Mouse (Mus musculus) CH12.LX (cell line): ENCODE results near the gene Mzt1. TPM values are rescaled to one million over a fixed set of nuclear protein-coding genes. Genes with fewer than 3 reads are reported as not detected.
A peak's percentile ranks its signal among the peaks of the same experiment; 100 is the strongest.

Source experiments
- DNase-seq: peaks from one replicate; pipeline ENCODE4 v3.0.0-alpha.2; 2013; ENCODE audit errors: extremely low read depth
- H3K27ac ChIP-seq: 2 replicates; pipeline ENCODE4 v1.5.1; 2012; ENCODE audit warnings: low read depth, mild to moderate bottlenecking, control low read depth, moderate library complexity; ENCODE audit not compliant: insufficient read depth
- H3K27me3 ChIP-seq: replicated peaks from 2 replicates; pipeline ENCODE3; 2012; ENCODE audit warnings: inconsistent platforms
- H3K36me3 ChIP-seq, 2 experiments: replicated peaks in 1 of 2; 2 replicates each; pipeline versions ENCODE3 to v1.6.1; 2012; ENCODE audit warnings: inconsistent platforms in 1 of 2, low read length in 1 of 2, mild to moderate bottlenecking in 1 of 2, mixed read lengths in 1 of 2, moderate library complexity in 1 of 2; ENCODE audit not compliant: control insufficient read depth in 1 of 2, insufficient read depth in 1 of 2
- H3K4me1 ChIP-seq, 2 experiments: 2 replicates each; pipeline ENCODE4 v1.6.1; 2012; ENCODE audit warnings: inconsistent platforms in 1 of 2, moderate library complexity in 1 of 2; ENCODE audit not compliant: insufficient read depth in 2 of 2, control insufficient read depth in 1 of 2
- H3K4me2 ChIP-seq: 2 replicates; pipeline ENCODE4 v1.6.1; 2012; ENCODE audit warnings: low read depth, mild to moderate bottlenecking, control low read depth; ENCODE audit not compliant: poor library complexity, insufficient read depth, severe bottlenecking
- H3K4me3 ChIP-seq, 3 experiments: fragments of 150-350 bp in 1 of 3; sonication (generic) in 1 of 3; replicated peaks in 1 of 3; 2 replicates each; pipeline versions ENCODE3 to v1.5.1; 2011 to 2012; ENCODE audit warnings: low read depth in 2 of 3, low read length in 2 of 3, mild to moderate bottlenecking in 2 of 3, moderate library complexity in 2 of 3, control low read depth in 1 of 3, improper control_type of control experiment in 1 of 3, inconsistent platforms in 1 of 3, mixed read lengths in 1 of 3; ENCODE audit not compliant: poor library complexity in 1 of 3
- H3K79me2 ChIP-seq: replicated peaks from 2 replicates; pipeline ENCODE4 v1.6.1; 2012; ENCODE audit warnings: mild to moderate bottlenecking, moderate library complexity; ENCODE audit not compliant: control insufficient read depth, poor library complexity, insufficient read depth, severe bottlenecking; ENCODE audit errors: extremely low read depth
- H3K9ac ChIP-seq: 2 replicates; pipeline ENCODE4 v1.6.1; 2012; ENCODE audit warnings: low read depth, mild to moderate bottlenecking, control low read depth, moderate library complexity; ENCODE audit not compliant: insufficient read depth
- H3K9me3 ChIP-seq: replicated peaks from 2 replicates; pipeline ENCODE3; 2012; ENCODE audit warnings: low read length, inconsistent platforms, mixed read lengths
- BHLHE40 ChIP-seq: IDR thresholded peaks from 2 replicates; pipeline ENCODE4 v1.6.1; 2011; ENCODE audit warnings: mild to moderate bottlenecking, low read depth, low read length, improper control_type of control experiment
- CHD1 ChIP-seq: IDR thresholded peaks from 2 replicates; pipeline ENCODE4 v1.6.1; 2012; ENCODE audit warnings: low read depth, low read length, improper control_type of control experiment, inconsistent platforms
- CHD2 ChIP-seq: IDR thresholded peaks from 2 replicates; pipeline ENCODE4 v1.6.1; 2011; ENCODE audit warnings: low read length, improper control_type of control experiment
- E2F4 ChIP-seq: IDR thresholded peaks from 2 replicates; pipeline ENCODE4 v1.6.1; 2011; ENCODE audit warnings: low read depth, low read length, improper control_type of control experiment; ENCODE audit not compliant: insufficient replicate concordance
- GABPA ChIP-seq: IDR thresholded peaks from 2 replicates; pipeline ENCODE4 v1.6.1; 2012; ENCODE audit warnings: low read depth, low read length, improper control_type of control experiment, inconsistent platforms; ENCODE audit not compliant: insufficient replicate concordance
- HCFC1 ChIP-seq: IDR thresholded peaks from 2 replicates; pipeline ENCODE4 v1.6.1; 2012; ENCODE audit warnings: low read depth, mild to moderate bottlenecking, inconsistent platforms, low read length, improper control_type of control experiment
- IRF4 ChIP-seq: IDR thresholded peaks from 2 replicates; pipeline ENCODE4 v1.6.1; 2014; ENCODE audit warnings: low read depth, mild to moderate bottlenecking, inconsistent platforms, low read length, improper control_type of control experiment
- JUND ChIP-seq: conservative IDR thresholded peaks from 2 replicates; pipeline ENCODE4 v1.6.1; 2011; ENCODE audit warnings: low read depth, low read length, improper control_type of control experiment
- MAFK ChIP-seq: IDR thresholded peaks from 2 replicates; pipeline ENCODE4 v1.6.1; 2011; ENCODE audit warnings: low read length, improper control_type of control experiment; ENCODE audit not compliant: insufficient replicate concordance
- MEF2A ChIP-seq: IDR thresholded peaks from 2 replicates; pipeline ENCODE4 v1.6.1; 2014; ENCODE audit warnings: low read depth, mild to moderate bottlenecking, inconsistent platforms, low read length, improper control_type of control experiment, borderline replicate concordance
- MYC ChIP-seq: IDR thresholded peaks from 2 replicates; pipeline ENCODE4 v1.6.1; 2011; ENCODE audit warnings: low read depth, mild to moderate bottlenecking, improper control_type of control experiment, low read length
- POLR2A ChIP-seq: IDR thresholded peaks from 2 replicates; pipeline ENCODE4 v1.6.1; 2011; ENCODE audit warnings: low read depth, mild to moderate bottlenecking, improper control_type of control experiment, low read length
- RCOR1 ChIP-seq: conservative IDR thresholded peaks from 2 replicates; pipeline ENCODE4 v1.6.1; 2012; ENCODE audit warnings: low read depth, mild to moderate bottlenecking, inconsistent platforms, low read length, improper control_type of control experiment
- USF1 ChIP-seq: IDR thresholded peaks from 2 replicates; pipeline ENCODE4 v1.6.1; 2014; ENCODE audit warnings: low read depth, mild to moderate bottlenecking, inconsistent platforms, low read length, improper control_type of control experiment
- ZMIZ1 ChIP-seq: IDR thresholded peaks from 2 replicates; pipeline ENCODE4 v1.6.1; 2012; ENCODE audit warnings: low read depth, mild to moderate bottlenecking, inconsistent platforms, low read length, improper control_type of control experiment
- dilution Hi-C: fragments of 300-500 bp; cut with MboI; formaldehyde crosslinking; loops from 2 replicates; pipeline ENCODE4 v1.14.3; 2020; ENCODE audit warnings: low sequenced_read_pairs; ENCODE audit not compliant: extremely low pct_unique_long_range_greater_than_20kb, extremely low pct_ligation_motif_present
- in situ Hi-C: fragments of 300-500 bp; cut with MboI; formaldehyde crosslinking; loops from 3 replicates; pipeline ENCODE4 v1.14.3; 2019; ENCODE audit warnings: low sequenced_read_pairs, low pct_ligation_motif_present, low pct_unique_long_range_greater_than_20kb, mixed read lengths
- polyA plus RNA-seq: library from polyadenylated mRNA; unstranded; fragments of >175 nt; gene quantifications from 2 replicates; pipeline ENCODE4 v1.2.1, GENCODE M21; 2012; ENCODE audit warnings: low read depth; ENCODE audit not compliant: insufficient read length
- total RNA-seq, 2 experiments: library from RNA; depleted of rRNA; stranded (reverse); fragments of 300-350 nt in 1 of 2; fragments of >200 nt in 1 of 2; gene quantifications; 2 replicates each; pipeline ENCODE4 v1.2.3; 2012 to 2014

The Mzt1 gene
- total and polyA plus RNA-seq, 3 experiments, result 26.2 to 127 (median 41.0) TPM

GRCm38 (mm10) chr14:99044718-99045117 lies 1.2 kb downstream of the Mzt1 start:
- dilution Hi-C loops (no loop called here), in situ Hi-C loops (no loop called here)
- no peak for TF ChIP-seq BHLHE40
- H3K4me1 ChIP-seq, result peaks cover 5 to 52% of the 10 kb centered on the region in 2 experiments; a peak in 3 of 4 replicates
- peak overlapping the region; percentile 93 for H3K4me2 ChIP-seq
- no peak for DNase-seq
- H3K9me3 ChIP-seq, result no peaks in the 10 kb centered on the region
- peak overlapping the region; percentile 93 for H3K9ac ChIP-seq
- peak overlapping the region; percentile 58 to 94 (median 92) for H3K4me3 ChIP-seq
- no peaks in the 10 kb centered on the region for H3K27me3 ChIP-seq
- peaks cover 6 to 22% of the 10 kb centered on the region in 2 experiments for H3K36me3 ChIP-seq
- peaks cover 72% of the 10 kb centered on the region for H3K79me2 ChIP-seq
- no peak overlapping the region for H3K27ac ChIP-seq

GRCm38 (mm10) chr14:99044096-99044495 lies 1.8 kb downstream of the Mzt1 start:
- TF ChIP-seq JUND (no peak), HCFC1 (no peak), CHD1 (no peak), MAFK (no peak), POLR2A (no peak), CHD2 (no peak), MYC (no peak), USF1 (no peak), MEF2A (no peak), RCOR1 (no peak), GABPA (no peak), E2F4 (no peak), IRF4 (no peak), ZMIZ1 (no peak)
- TF ChIP-seq, all 38 proteins: peak for 0
- Histone ChIP-seq H3K4me2 (peak overlapping the region; percentile 93), H3K4me3 (peak overlapping the region in 2 of 3 experiments; percentile 58 to 92), H3K36me3 (peaks cover 7 to 23% of the 10 kb centered on the region in 2 experiments), H3K79me2 (peaks cover 73% of the 10 kb centered on the region), H3K9ac (no peak overlapping the region), H3K27me3 (no peaks in the 10 kb centered on the region), H3K4me1 (peaks cover 5 to 49% of the 10 kb centered on the region in 2 experiments; a peak in 3 of 4 replicates), H3K27ac (no peak overlapping the region), H3K9me3 (no peaks in the 10 kb centered on the region)
- in situ Hi-C loops, result no loop called here
- no peak for DNase-seq
- dilution Hi-C loops, result no loop called here
